Mouse (Mus musculus): Measurements from ENCODE around the gene Dnah10. TPM values are rescaled to one million over a fixed set of nuclear protein-coding genes. Genes with fewer than 3 reads are reported as not detected.
A peak's percentile ranks its signal among the peaks of the same experiment; 100 is the strongest.

The Dnah10 gene
- polyA plus RNA-seq, 1 experiment from 2014 or later, result 0.13 TPM

DNA sequence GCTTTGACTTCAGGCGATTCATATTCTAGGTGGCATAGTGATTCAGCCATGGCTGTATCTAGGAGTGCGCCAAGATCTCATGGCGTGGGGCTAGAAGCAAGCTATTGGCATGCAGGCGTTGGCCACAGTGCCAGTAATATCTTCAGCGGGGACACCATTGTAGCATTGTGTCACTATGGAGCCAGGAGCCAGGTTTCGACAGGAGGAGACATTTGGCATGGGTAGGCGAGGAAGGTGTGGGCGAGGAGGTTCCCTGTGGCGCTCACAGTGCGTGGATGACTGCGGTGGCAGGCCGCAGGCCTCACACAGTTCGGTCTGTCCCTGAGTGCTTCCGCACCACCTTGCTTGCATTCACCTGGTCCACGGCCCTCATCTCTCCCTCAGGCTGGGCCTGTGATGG, 110.3 kb downstream of the Dnah10 start:
- WGBS, result 92% methylated on average over 15 of the region's 15 CpGs
- ATAC-seq, result no peak

DNA sequence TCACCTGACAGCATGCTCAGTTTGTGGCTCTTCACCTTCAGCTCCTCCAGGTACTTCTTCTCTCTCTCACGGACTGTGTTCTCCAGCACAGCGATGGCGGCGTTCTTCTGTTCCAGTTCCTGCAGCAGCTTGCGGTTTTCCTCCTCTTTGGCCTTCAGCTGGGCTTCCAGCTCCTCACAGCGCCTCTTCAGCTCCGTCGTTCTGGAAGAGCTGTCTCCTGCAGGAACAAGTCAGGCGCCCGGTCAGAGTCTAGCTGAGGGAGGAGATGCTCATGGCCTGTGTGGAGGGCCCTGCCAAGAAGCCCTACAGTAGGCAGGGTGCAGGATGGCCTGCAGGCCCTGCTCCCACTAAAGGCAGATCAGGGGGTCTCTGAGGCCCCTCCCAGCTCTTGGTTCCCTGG, 111.2 kb downstream of the Dnah10 start:
- H3K36me3 ChIP-seq (ENCODE audit: control insufficient read depth, insufficient read depth, low read length), result peaks cover 12% of the 10 kb centered on the region
- H3K27me3 ChIP-seq (replicated peaks; ENCODE audit: control insufficient read depth, insufficient read depth, low read length), result no peaks in the 10 kb centered on the region
- H3K4me3 ChIP-seq (ENCODE audit: low read length), result no peak overlapping the region
- no peaks in the 10 kb centered on the region; the same call in 1 of the 2 replicates for H3K4me1 ChIP-seq (ENCODE audit: control insufficient read depth, insufficient read depth, low read depth, low read length)
- 92% methylated on average over 10 of the region's 10 CpGs for WGBS
- no peak overlapping the region for H3K27ac ChIP-seq (ENCODE audit: low read depth, low read length)
- H3K9ac ChIP-seq (ENCODE audit: low read depth, low read length), result no peak overlapping the region
- H3K4me2 ChIP-seq (ENCODE audit: low read length), result no peak overlapping the region
- ATAC-seq, result no peak
- no peaks in the 10 kb centered on the region for H3K9me3 ChIP-seq (ENCODE audit: control insufficient read depth, low read length)

More for the DNA sequence above, 110.3 kb downstream of the Dnah10 start:
- H3K4me3 ChIP-seq (ENCODE audit: low read length), result no peak overlapping the region
- no peak overlapping the region for H3K4me2 ChIP-seq (ENCODE audit: low read length)
- no peak overlapping the region for H3K27ac ChIP-seq (ENCODE audit: low read depth, low read length)
- no peak overlapping the region for H3K9ac ChIP-seq (ENCODE audit: low read depth, low read length)
- H3K27me3 ChIP-seq (replicated peaks; ENCODE audit: control insufficient read depth, insufficient read depth, low read length), result no peaks in the 10 kb centered on the region
- no peaks in the 10 kb centered on the region for H3K4me1 ChIP-seq (ENCODE audit: control insufficient read depth, insufficient read depth, low read depth, low read length)
- H3K9me3 ChIP-seq (ENCODE audit: control insufficient read depth, low read length), result no peaks in the 10 kb centered on the region
- H3K36me3 ChIP-seq (ENCODE audit: control insufficient read depth, insufficient read depth, low read length), result peaks cover 12% of the 10 kb centered on the region

DNA sequence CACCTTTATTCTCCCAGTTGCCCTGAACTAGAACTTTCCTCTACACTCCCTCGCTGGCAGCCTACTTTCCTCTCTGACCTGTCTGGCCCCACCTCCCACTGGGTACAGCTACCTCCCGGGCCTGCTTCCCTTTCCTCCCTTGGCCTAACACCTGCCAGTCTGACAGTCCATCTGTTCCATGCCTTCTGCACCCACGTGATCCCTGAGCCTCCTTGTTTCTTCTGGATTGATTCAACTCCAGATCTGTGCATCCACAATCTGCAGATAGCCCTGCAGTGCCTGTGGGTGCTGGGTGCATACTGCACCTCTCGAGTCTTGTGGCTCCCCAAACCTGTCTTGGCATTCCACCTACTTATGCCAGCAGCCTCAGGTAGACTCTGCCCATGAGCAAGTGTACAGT, 111.7 kb downstream of the Dnah10 start:
- H3K27me3 ChIP-seq (replicated peaks; ENCODE audit: control insufficient read depth, insufficient read depth, low read length), result no peaks in the 10 kb centered on the region
- peaks cover 12% of the 10 kb centered on the region for H3K36me3 ChIP-seq (ENCODE audit: control insufficient read depth, insufficient read depth, low read length)
- ATAC-seq, result no peak
- H3K9me3 ChIP-seq (ENCODE audit: control insufficient read depth, low read length), result no peaks in the 10 kb centered on the region
- H3K4me1 ChIP-seq (ENCODE audit: control insufficient read depth, insufficient read depth, low read depth, low read length), result no peaks in the 10 kb centered on the region; the same call in 1 of the 2 replicates
- no peak overlapping the region for H3K27ac ChIP-seq (ENCODE audit: low read depth, low read length)
- no peak overlapping the region for H3K9ac ChIP-seq (ENCODE audit: low read depth, low read length)
- WGBS, result 76% methylated on average over 4 of the region's 4 CpGs
- no peak overlapping the region for H3K4me2 ChIP-seq (ENCODE audit: low read length)
- H3K4me3 ChIP-seq (ENCODE audit: low read length), result no peak overlapping the region

DNA sequence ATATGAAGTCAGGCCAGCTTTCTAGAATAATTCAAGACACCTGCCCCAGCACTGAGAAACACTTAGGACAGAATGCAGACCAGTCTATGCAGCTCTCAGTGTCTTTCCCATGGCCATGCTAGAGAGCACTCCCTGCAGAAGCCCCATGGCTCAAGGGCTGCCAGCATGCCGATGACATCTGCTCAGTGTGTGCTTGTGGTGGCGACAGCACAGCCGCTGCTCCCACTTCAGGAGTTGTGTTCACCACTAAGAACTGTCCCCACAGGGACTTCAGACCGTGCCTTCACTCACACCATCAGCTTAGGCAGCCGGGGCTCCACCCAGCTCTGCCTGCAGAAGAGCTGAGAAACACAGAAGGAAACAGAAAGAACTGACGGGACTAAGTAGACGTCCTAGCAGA, 115.3 kb downstream of the Dnah10 start:
- no peaks in the 10 kb centered on the region; the same call in 1 of the 2 replicates for H3K4me1 ChIP-seq (ENCODE audit: control insufficient read depth, insufficient read depth, low read depth, low read length)
- H3K27ac ChIP-seq (ENCODE audit: low read depth, low read length), result no peak overlapping the region
- H3K9ac ChIP-seq (ENCODE audit: low read depth, low read length), result no peak overlapping the region
- H3K4me3 ChIP-seq (ENCODE audit: low read length), result no peak overlapping the region
- H3K4me2 ChIP-seq (ENCODE audit: low read length), result no peak overlapping the region
- ATAC-seq, result no peak
- no peaks in the 10 kb centered on the region for H3K9me3 ChIP-seq (ENCODE audit: control insufficient read depth, low read length)
- WGBS, result 70% methylated on average over 7 of the region's 7 CpGs
- peaks cover 12% of the 10 kb centered on the region for H3K36me3 ChIP-seq (ENCODE audit: control insufficient read depth, insufficient read depth, low read length)
- no peaks in the 10 kb centered on the region for H3K27me3 ChIP-seq (replicated peaks; ENCODE audit: control insufficient read depth, insufficient read depth, low read length)

DNA sequence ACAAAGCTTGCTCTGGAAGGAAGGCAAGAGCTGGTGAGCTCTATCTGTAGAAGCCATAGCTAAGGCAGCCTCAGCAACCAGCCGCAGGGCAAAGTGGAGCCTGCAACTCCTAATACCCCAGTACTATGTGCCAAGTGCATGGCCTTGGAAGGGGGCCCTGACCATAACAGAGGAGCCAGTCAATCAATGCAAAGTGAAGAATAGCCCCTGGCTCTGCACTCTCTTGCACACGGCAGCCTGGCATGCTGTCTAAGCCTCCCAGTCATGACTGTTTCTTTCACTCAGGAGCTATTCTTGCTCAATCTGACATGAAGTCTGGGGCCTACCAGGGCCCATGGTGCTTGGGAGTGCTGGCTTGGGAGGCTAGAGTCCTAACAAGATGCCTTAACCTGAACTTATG, 115.8 kb downstream of the Dnah10 start:
- Histone ChIP-seq H3K27me3 (replicated peaks; ENCODE audit: control insufficient read depth, insufficient read depth, low read length) (no peaks in the 10 kb centered on the region), H3K27ac (ENCODE audit: low read depth, low read length) (no peak overlapping the region), H3K4me2 (ENCODE audit: low read length) (no peak overlapping the region), H3K9ac (ENCODE audit: low read depth, low read length) (no peak overlapping the region), H3K4me3 (ENCODE audit: low read length) (no peak overlapping the region), H3K36me3 (ENCODE audit: control insufficient read depth, insufficient read depth, low read length) (peaks cover 7% of the 10 kb centered on the region), H3K4me1 (ENCODE audit: control insufficient read depth, insufficient read depth, low read depth, low read length) (no peaks in the 10 kb centered on the region; the same call in 1 of the 2 replicates), H3K9me3 (ENCODE audit: control insufficient read depth, low read length) (no peaks in the 10 kb centered on the region)
- peak; percentile 87 for ATAC-seq
- 71% methylated on average over 2 of the region's 2 CpGs for WGBS

DNA sequence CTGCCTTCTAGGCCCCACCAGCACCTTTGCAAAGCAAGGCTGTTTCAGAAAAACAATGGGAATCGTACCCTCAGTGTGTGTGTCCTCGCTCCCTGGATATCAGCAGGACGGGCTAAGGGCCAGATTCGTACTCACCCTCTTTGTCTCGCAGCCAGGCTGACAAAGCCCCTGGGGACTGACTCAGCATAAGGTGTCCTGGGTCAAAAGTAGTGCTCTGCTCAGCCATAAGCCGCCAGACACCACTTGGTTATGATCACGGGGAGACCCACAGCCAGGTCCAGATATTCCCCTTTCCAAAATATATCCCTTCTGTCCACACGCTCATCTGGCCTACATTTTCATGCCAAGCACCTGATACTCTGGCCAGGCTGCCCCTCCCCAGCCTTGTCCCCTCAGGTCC, 118.5 kb downstream of the Dnah10 start:
- H3K27ac ChIP-seq (ENCODE audit: low read depth, low read length), result no peak overlapping the region
- ATAC-seq, result no peak
- H3K9me3 ChIP-seq (ENCODE audit: control insufficient read depth, low read length), result no peaks in the 10 kb centered on the region
- H3K4me1 ChIP-seq (ENCODE audit: control insufficient read depth, insufficient read depth, low read depth, low read length), result no peaks in the 10 kb centered on the region; the same call in 1 of the 2 replicates
- no peak overlapping the region for H3K4me3 ChIP-seq (ENCODE audit: low read length)
- H3K27me3 ChIP-seq (replicated peaks; ENCODE audit: control insufficient read depth, insufficient read depth, low read length), result no peaks in the 10 kb centered on the region
- H3K4me2 ChIP-seq (ENCODE audit: low read length), result no peak overlapping the region
- H3K9ac ChIP-seq (ENCODE audit: low read depth, low read length), result no peak overlapping the region
- WGBS, result 53% methylated on average over 8 of the region's 8 CpGs
- no peaks in the 10 kb centered on the region for H3K36me3 ChIP-seq (ENCODE audit: control insufficient read depth, insufficient read depth, low read length)

DNA sequence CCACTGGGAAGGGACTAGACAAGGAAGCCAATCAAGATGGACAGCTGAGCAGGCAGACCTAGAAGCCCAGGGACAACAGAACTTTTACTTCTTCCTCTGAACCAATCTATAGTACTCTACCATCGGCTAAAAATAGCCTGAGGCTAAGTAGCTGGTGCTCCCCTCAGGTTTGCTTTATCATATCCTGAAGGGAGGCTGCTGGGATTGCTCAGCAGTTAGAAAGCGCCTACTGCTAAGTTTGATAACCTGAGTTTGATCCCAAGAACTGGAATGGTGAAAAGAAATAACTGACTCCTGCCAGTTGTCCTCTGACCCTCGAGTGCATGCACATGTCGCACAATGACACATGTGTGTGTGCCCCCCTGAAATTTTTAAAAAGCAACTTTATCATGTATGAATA, 120.0 kb downstream of the Dnah10 start:
- no peaks in the 10 kb centered on the region; the same call in 1 of the 2 replicates for H3K4me1 ChIP-seq (ENCODE audit: control insufficient read depth, insufficient read depth, low read depth, low read length)
- no peak for ATAC-seq

DNA sequence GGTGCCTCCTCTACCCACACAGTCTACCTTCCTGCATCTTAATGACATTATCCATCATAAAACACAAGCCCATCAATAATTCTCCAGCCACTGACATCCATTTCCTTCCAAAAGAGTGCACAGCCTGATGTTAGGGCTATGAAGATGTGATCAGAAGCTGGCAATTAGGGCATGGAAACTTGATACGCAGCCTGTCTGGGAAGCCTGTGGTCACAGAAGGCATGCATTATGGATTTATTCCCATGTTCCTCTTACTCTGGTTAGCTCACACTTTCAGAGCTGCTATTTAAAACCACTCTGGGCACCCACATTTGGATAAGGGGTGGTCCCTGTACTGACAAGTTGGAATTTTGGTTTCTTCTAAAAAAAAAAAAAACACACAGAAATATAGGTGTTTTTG, 122.1 kb downstream of the Dnah10 start:
- Histone ChIP-seq H3K4me1 (ENCODE audit: control insufficient read depth, insufficient read depth, low read depth, low read length) (no peaks in the 10 kb centered on the region), H3K27me3 (replicated peaks; ENCODE audit: control insufficient read depth, insufficient read depth, low read length) (no peaks in the 10 kb centered on the region), H3K9me3 (ENCODE audit: control insufficient read depth, low read length) (no peaks in the 10 kb centered on the region), H3K27ac (ENCODE audit: low read depth, low read length) (no peak overlapping the region), H3K9ac (ENCODE audit: low read depth, low read length) (no peak overlapping the region), H3K4me3 (ENCODE audit: low read length) (no peak overlapping the region), H3K36me3 (ENCODE audit: control insufficient read depth, insufficient read depth, low read length) (no peaks in the 10 kb centered on the region), H3K4me2 (ENCODE audit: low read length) (no peak overlapping the region)
- ATAC-seq, result no peak
- WGBS, result 64% methylated on average over 1 of the region's 1 CpGs

More for the DNA sequence above, 120.0 kb downstream of the Dnah10 start:
- H3K36me3 ChIP-seq (ENCODE audit: control insufficient read depth, insufficient read depth, low read length), result no peaks in the 10 kb centered on the region
- no peak overlapping the region for H3K4me3 ChIP-seq (ENCODE audit: low read length)
- 77% methylated on average over 4 of the region's 4 CpGs for WGBS
- no peak overlapping the region for H3K9ac ChIP-seq (ENCODE audit: low read depth, low read length)
- no peaks in the 10 kb centered on the region for H3K27me3 ChIP-seq (replicated peaks; ENCODE audit: control insufficient read depth, insufficient read depth, low read length)
- H3K27ac ChIP-seq (ENCODE audit: low read depth, low read length), result no peak overlapping the region
- no peak overlapping the region for H3K4me2 ChIP-seq (ENCODE audit: low read length)
- no peaks in the 10 kb centered on the region for H3K9me3 ChIP-seq (ENCODE audit: control insufficient read depth, low read length)

DNA sequence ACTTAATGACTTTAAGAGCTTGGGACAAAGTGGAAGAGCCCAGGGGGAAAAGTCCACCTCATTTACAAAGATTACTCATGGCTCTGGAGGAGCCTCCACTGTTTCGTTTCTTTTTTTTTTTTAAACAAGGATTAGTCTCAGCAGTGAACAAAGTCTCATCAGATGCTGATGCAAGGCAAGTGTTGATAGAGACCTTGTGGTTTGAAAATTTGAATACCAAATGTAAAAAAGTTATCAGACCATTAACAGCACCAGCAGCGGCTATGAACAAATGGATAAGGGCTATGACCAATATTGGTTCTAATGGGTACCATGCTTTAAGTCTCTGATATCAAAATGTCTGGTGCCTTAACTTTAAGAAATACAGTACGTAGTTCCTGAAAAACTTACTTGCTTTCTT, 124.1 kb downstream of the Dnah10 start:
- Histone ChIP-seq H3K4me1 (ENCODE audit: control insufficient read depth, insufficient read depth, low read depth, low read length) (no peaks in the 10 kb centered on the region), H3K27ac (ENCODE audit: low read depth, low read length) (no peak overlapping the region), H3K4me2 (ENCODE audit: low read length) (no peak overlapping the region), H3K9ac (ENCODE audit: low read depth, low read length) (no peak overlapping the region), H3K36me3 (ENCODE audit: control insufficient read depth, insufficient read depth, low read length) (no peaks in the 10 kb centered on the region), H3K9me3 (ENCODE audit: control insufficient read depth, low read length) (no peaks in the 10 kb centered on the region), H3K27me3 (replicated peaks; ENCODE audit: control insufficient read depth, insufficient read depth, low read length) (no peaks in the 10 kb centered on the region), H3K4me3 (ENCODE audit: low read length) (no peak overlapping the region)
- no peak for ATAC-seq
- WGBS, result 84% methylated on average over 3 of the region's 3 CpGs

DNA sequence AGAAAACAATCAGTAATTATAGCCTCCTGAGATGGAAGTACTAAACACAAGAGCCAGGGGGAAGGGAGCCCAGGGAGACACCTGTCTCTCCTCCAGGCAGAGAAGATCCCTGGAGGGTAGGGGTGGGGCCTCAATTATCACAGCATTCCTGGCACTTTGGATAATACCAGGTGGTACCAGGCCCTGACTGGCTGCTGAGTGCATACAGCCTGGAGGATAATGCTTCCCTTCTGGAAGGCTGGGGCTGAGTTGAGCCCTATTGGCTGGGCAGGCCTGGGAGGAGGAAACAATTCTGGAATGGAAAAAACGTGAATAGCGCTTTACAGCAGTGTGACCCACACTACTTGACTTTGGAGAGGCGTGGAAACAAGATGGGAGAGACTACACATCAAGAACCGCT, 126.7 kb downstream of the Dnah10 start:
- no peak overlapping the region for H3K4me2 ChIP-seq (ENCODE audit: low read length)
- no peak for ATAC-seq

More for the DNA sequence above, 126.7 kb downstream of the Dnah10 start:
- Histone ChIP-seq H3K4me3 (ENCODE audit: low read length) (no peak overlapping the region), H3K27me3 (replicated peaks; ENCODE audit: control insufficient read depth, insufficient read depth, low read length) (no peaks in the 10 kb centered on the region), H3K9ac (ENCODE audit: low read depth, low read length) (no peak overlapping the region), H3K36me3 (ENCODE audit: control insufficient read depth, insufficient read depth, low read length) (no peaks in the 10 kb centered on the region), H3K4me1 (ENCODE audit: control insufficient read depth, insufficient read depth, low read depth, low read length) (no peaks in the 10 kb centered on the region), H3K27ac (ENCODE audit: low read depth, low read length) (no peak overlapping the region), H3K9me3 (ENCODE audit: control insufficient read depth, low read length) (no peaks in the 10 kb centered on the region)
- 55% methylated on average over 4 of the region's 4 CpGs for WGBS
